Mouse (Mus musculus) embryo, embryonic 10 days (tissue): ENCODE measurements around the gene Dhx9.
"Not testable (repeated sequence)": the region's sequence is repeated elsewhere in the genome, so short reads cannot be mapped to it uniquely, and the experiment has no call there.

ENCODE experiments used
- DNase-seq: peaks from one replicate; pipeline ENCODE4 v3.0.0-alpha.2; 2015; ENCODE audit warnings: low spot score

The Dhx9 gene

GRCm38 (mm10) chr1:153416271-153416832 lies 71.1 kb downstream of the Dhx9 start:
- not testable (repeated sequence) for DNase-seq

GRCm38 (mm10) chr1:153415742-153416141 lies 71.7 kb downstream of the Dhx9 start:
- not testable (repeated sequence) for DNase-seq

GRCm38 (mm10) chr1:153414962-153415361 lies 72.5 kb downstream of the Dhx9 start:
- DNase-seq, result no peak

- DNase-seq, result not testable (repeated sequence)
Measured at GRCm38 (mm10) chr1:153414114-153414723, 73.2 kb downstream of the Dhx9 start.

- not testable (repeated sequence) for DNase-seq
Measured at GRCm38 (mm10) chr1:153413397-153414020, 74.0 kb downstream of the Dhx9 start.

- not testable (repeated sequence) for DNase-seq
Measured at GRCm38 (mm10) chr1:153412663-153413396, 74.6 kb downstream of the Dhx9 start.

GRCm38 (mm10) chr1:153411723-153412122 lies 75.7 kb downstream of the Dhx9 start:
- DNase-seq, result no peak

GRCm38 (mm10) chr1:153410915-153411314 lies 76.5 kb downstream of the Dhx9 start:
- DNase-seq, result not testable (repeated sequence)

- DNase-seq, result not testable (repeated sequence)
Measured at GRCm38 (mm10) chr1:153408296-153408695, 79.2 kb downstream of the Dhx9 start.

- DNase-seq, result not testable (repeated sequence)
Measured at GRCm38 (mm10) chr1:153407641-153408040, 79.8 kb downstream of the Dhx9 start.
